Mouse (Mus musculus): Measurements from ENCODE around the gene Synj2. TPM values are rescaled to one million over a fixed set of nuclear protein-coding genes. Genes with fewer than 3 reads are reported as not detected.

Synj2 gene
- total and polyA plus RNA-seq, 3 experiments: 21.2 to 58.1 (median 43.7) TPM

DNA sequence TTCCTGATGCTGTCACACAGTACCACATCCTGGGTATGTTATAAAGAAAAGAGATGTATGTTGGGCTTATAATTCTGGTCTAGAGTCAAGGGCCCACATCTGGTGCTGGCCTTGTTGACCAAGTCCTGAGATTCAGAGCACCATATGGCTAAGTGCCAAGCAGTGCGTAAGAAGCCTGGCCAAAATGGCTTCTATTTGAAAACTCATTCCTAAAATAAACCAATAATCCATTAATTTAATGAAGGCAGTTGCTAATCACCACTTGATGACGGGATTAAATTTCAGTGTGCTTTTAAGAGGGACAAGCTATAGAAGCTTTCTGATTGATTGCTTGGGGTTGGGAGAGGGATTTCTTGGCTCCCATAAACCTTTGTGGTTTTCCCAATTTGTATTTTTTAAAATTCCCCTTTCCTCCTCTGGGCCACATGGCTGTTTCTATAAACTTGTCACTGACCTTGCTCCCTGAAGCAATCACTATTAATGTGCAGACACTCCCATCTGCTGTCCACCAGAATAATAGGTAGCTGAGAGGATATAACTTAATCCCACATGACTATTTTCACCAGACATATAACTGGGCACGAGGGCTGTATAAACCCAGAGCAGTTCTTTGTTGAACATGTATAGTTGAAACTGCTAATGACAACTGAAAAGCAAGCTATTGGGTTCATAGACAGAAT lies 52.6 kb downstream of the Synj2 start:
- Histone ChIP-seq H3K9ac (ENCODE audit: low read depth, low read length) (no peak overlapping the region), H3K27ac (peak overlapping the region; percentile 4; the same call in 1 of the 2 replicates), H3K27me3 (ENCODE audit: control insufficient read depth, insufficient read depth, low read length) (no peaks in the 10 kb centered on the region), H3K4me3 (no peak overlapping the region), H3K36me3 (ENCODE audit: control insufficient read depth, insufficient read depth, low read length) (peaks cover 6% of the 10 kb centered on the region), H3K4me1 (ENCODE audit: control insufficient read depth, insufficient read depth, low read length) (peaks cover 10% of the 10 kb centered on the region), H3K79me2 (replicated peaks; ENCODE audit: control insufficient read depth, insufficient read depth, low read length) (no peaks in the 10 kb centered on the region)
- TF ChIP-seq CTCF (IDR thresholded peaks at IDR 0.05) (peak; percentile 62), POLR2A (IDR thresholded peaks at IDR 0.05; ENCODE audit: insufficient read depth, low read depth, low read length) (no peak)
- WGBS: 70% methylated on average over 3 of the region's 3 CpGs
- intact Hi-C loops (cut with DNase I): no loop called here
- DNase-seq: no peak

DNA sequence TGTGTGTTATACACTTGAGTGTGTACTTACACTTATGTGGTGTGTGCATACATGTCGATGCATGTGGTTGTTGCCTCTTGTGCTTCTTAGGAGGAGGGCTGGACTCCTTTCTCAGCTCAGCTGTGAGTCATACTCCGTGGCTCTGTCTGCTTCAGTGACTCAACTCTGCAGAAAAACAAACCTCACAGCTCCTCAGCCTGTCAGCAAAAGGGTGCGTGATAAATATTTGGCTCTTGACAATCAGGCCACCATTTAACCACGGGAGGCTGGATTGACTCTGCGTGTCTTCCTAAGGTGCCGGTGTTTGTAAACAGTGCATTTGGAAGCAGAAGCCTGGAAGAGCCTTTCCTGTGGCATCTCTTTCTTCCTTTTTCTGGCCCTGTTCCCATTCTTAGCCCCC lies 53.5 kb downstream of the Synj2 start:
- Histone ChIP-seq H3K36me3 (ENCODE audit: control insufficient read depth, insufficient read depth, low read length) (peaks cover 6% of the 10 kb centered on the region), H3K27me3 (ENCODE audit: control insufficient read depth, insufficient read depth, low read length) (no peaks in the 10 kb centered on the region), H3K79me2 (replicated peaks; ENCODE audit: control insufficient read depth, insufficient read depth, low read length) (no peaks in the 10 kb centered on the region), H3K9ac (ENCODE audit: low read depth, low read length) (no peak overlapping the region), H3K4me1 (ENCODE audit: control insufficient read depth, insufficient read depth, low read length) (peaks cover 14% of the 10 kb centered on the region), H3K4me3 (no peak overlapping the region), H3K27ac (peak overlapping the region; percentile 26)
- DNase-seq: peak in 1 of 2 experiments; percentile 54
- TF ChIP-seq CTCF (IDR thresholded peaks at IDR 0.05) (no peak), POLR2A (IDR thresholded peaks at IDR 0.05; ENCODE audit: insufficient read depth, low read depth, low read length) (no peak), EP300 (IDR thresholded peaks at IDR 0.05; ENCODE audit: insufficient read depth, low read depth, low read length) (no peak)
- 44% methylated on average over 6 of the region's 6 CpGs for WGBS
- intact Hi-C loops (cut with DNase I): loop anchor here (1.0 kb wide), 1 partner anchor 53 kb away; the partner anchor contains the start of gene Synj2

DNA sequence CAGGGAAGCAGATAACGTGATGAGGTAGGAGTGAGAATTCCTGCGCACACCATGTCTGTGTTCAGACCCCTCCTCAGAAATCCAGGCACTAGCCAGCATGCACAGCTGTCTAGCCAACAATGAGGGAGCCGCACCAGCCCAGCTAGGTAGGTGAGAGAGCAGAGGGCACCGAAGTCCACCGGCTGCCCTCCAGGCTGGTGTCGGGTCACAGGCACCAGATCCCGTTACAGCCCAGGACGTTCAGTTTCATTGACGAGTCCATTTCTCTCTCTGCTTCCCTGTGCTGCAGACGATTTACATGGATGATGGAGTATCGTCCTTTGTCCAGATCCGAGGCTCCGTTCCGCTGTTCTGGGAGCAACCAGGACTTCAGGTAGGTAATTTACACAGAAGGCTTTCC lies 55.5 kb downstream of the Synj2 start:
- 66% methylated on average over 14 of the region's 14 CpGs for WGBS
- Histone ChIP-seq H3K4me3 (peak overlapping the region; percentile 31), H3K27ac (peak overlapping the region; percentile 92), H3K4me1 (ENCODE audit: control insufficient read depth, insufficient read depth, low read length) (peaks cover 23% of the 10 kb centered on the region), H3K36me3 (ENCODE audit: control insufficient read depth, insufficient read depth, low read length) (peaks cover 8% of the 10 kb centered on the region), H3K79me2 (replicated peaks; ENCODE audit: control insufficient read depth, insufficient read depth, low read length) (no peaks in the 10 kb centered on the region), H3K9ac (ENCODE audit: low read depth, low read length) (peak overlapping the region; percentile 68), H3K27me3 (ENCODE audit: control insufficient read depth, insufficient read depth, low read length) (no peaks in the 10 kb centered on the region)
- peak in 1 of 2 experiments; percentile 43 for DNase-seq
- TF ChIP-seq EP300 (IDR thresholded peaks at IDR 0.05; ENCODE audit: insufficient read depth, low read depth, low read length) (no peak), CTCF (IDR thresholded peaks at IDR 0.05) (no peak), POLR2A (IDR thresholded peaks at IDR 0.05; ENCODE audit: insufficient read depth, low read depth, low read length) (no peak)
- intact Hi-C loops (cut with DNase I): no loop called here

DNA sequence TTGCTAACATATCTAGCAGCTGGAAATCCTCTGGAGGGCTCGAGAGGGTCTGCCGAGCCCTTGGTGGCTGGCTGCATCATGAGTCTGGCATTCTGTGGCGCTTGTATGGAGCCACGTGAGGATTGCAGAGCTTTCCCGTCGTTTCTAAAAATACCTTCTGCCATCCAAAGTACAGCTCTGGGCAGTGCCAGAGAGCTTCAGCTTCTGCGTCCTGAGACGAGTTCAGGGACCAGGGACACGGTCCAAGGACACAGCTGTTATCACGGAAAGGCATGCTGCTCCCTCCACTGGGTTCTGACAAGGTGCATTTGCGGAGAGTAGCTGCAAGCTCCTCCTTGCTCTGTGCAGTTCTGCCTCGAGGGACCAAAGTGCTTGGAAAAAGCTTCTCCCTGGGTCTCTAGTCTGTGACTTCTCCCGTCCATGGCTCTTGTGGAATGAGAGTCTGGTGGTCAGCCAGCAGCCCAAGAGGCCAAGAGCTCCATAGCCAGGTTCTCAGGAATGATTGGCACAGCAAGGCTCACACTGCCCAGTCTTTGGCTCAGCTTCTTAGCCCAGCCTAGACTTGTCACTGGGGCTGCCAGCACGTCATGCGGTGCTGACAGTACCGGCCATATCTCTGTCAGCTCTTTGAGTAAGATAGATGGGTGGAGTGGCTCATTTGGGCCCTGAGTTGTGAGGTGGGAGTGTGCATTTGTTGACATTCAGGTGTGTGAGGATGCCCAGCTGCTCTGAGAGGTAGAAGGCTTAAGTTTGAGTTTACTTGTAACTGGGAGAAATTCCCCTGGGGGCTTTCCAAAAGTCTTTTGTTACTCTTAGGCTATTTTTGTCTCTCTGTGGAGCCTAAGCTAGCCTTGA lies 56.5 kb downstream of the Synj2 start:
- Histone ChIP-seq H3K9ac (ENCODE audit: low read depth, low read length) (peak overlapping the region; percentile 47), H3K4me3 (peak overlapping the region; percentile 20; the same call in 1 of the 2 replicates), H3K27ac (peak overlapping the region; percentile 90), H3K79me2 (replicated peaks; ENCODE audit: control insufficient read depth, insufficient read depth, low read length) (no peaks in the 10 kb centered on the region), H3K4me1 (ENCODE audit: control insufficient read depth, insufficient read depth, low read length) (peaks cover 30% of the 10 kb centered on the region), H3K27me3 (ENCODE audit: control insufficient read depth, insufficient read depth, low read length) (no peaks in the 10 kb centered on the region), H3K36me3 (ENCODE audit: control insufficient read depth, insufficient read depth, low read length) (peaks cover 8% of the 10 kb centered on the region)
- intact Hi-C loops (cut with DNase I): no loop called here
- 33% methylated on average over 16 of the region's 16 CpGs for WGBS
- DNase-seq: peak; percentile 72 to 88
- TF ChIP-seq CTCF (IDR thresholded peaks at IDR 0.05): no peak
- peak; percentile 88 for TF ChIP-seq EP300 (IDR thresholded peaks at IDR 0.05; ENCODE audit: insufficient read depth, low read depth, low read length)
- TF ChIP-seq POLR2A (IDR thresholded peaks at IDR 0.05; ENCODE audit: insufficient read depth, low read depth, low read length): peak; percentile 70

DNA sequence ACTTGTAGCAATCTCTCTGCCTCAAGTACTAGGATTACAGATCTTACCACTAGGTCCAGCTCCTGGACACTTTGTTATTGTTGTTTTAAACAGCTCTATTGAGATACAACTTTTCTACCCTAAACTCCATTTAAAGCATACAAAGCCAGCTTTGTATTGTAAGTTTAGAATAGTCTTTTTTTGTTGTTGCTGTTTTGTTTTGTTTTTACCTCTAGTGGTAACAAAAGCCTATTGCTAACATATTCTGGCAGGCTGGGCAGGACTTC lies 57.1 kb downstream of the Synj2 start:
- Histone ChIP-seq H3K9ac (ENCODE audit: low read depth, low read length) (0 out of 2 replicates have a peak overlapping the region, but pooled peaks have one; percentile 33), H3K27me3 (ENCODE audit: control insufficient read depth, insufficient read depth, low read length) (no peaks in the 10 kb centered on the region), H3K79me2 (replicated peaks; ENCODE audit: control insufficient read depth, insufficient read depth, low read length) (no peaks in the 10 kb centered on the region), H3K4me1 (ENCODE audit: control insufficient read depth, insufficient read depth, low read length) (peaks cover 30% of the 10 kb centered on the region), H3K36me3 (ENCODE audit: control insufficient read depth, insufficient read depth, low read length) (peaks cover 8% of the 10 kb centered on the region), H3K27ac (peak overlapping the region; percentile 90), H3K4me3 (0 out of 2 replicates have a peak overlapping the region, but pooled peaks have one; percentile 4)
- intact Hi-C loops (cut with DNase I): no loop called here
- no peak for DNase-seq
- TF ChIP-seq EP300 (IDR thresholded peaks at IDR 0.05; ENCODE audit: insufficient read depth, low read depth, low read length) (no peak), POLR2A (IDR thresholded peaks at IDR 0.05; ENCODE audit: insufficient read depth, low read depth, low read length) (no peak), CTCF (IDR thresholded peaks at IDR 0.05) (no peak)

Data from heart, adult 2 months (tissue).